Mouse (Mus musculus) thymus, postnatal 25 days (tissue): ENCODE results near the gene Sprr2j-ps.

Experiments used
- DNase-seq: peaks from one replicate; pipeline ENCODE4 v3.0.0; 2022

Sprr2j-ps gene

GRCm38 (mm10) chr3:92417782-92418181 lies at the start of gene Sprr2j-ps:
Gene Sprr2j-ps (plus strand): TSS chr3:92418082.
- DNase-seq: no peak

GRCm38 (mm10) chr3:92373613-92374012 lies 44.3 kb upstream of the Sprr2j-ps start:
- DNase-seq: no peak

GRCm38 (mm10) chr3:92385385-92385784 lies 32.5 kb upstream of the Sprr2j-ps start, which contains the start of gene Sprr2h:
Gene Sprr2h (plus strand): TSS chr3:92385685.
- no peak for DNase-seq

- no peak for DNase-seq
These were observed 23.6 kb upstream of the Sprr2j-ps start for GRCm38 (mm10) chr3:92394301-92394700.

GRCm38 (mm10) chr3:92407691-92408090 lies 10.2 kb upstream of the Sprr2j-ps start, which contains the start of gene Sprr2i:
Gene Sprr2i (plus strand): TSS chr3:92407991.
- no peak for DNase-seq

- no peak for DNase-seq
These were observed 11.4 kb downstream of the Sprr2j-ps start, which contains the start of gene Gm9774 for GRCm38 (mm10) chr3:92429323-92429722. Gene Gm9774 (minus strand): TSS chr3:92429423.

- no peak for DNase-seq
These were observed 14.4 kb downstream of the Sprr2j-ps start, which contains the start of gene Sprr2k for GRCm38 (mm10) chr3:92432282-92432681. Gene Sprr2k (plus strand): TSS chr3:92432582.

- no peak for DNase-seq
These were observed 20.8 kb downstream of the Sprr2j-ps start, which contains the start of gene Sprr1b for GRCm38 (mm10) chr3:92438689-92439088. Gene Sprr1b (minus strand): TSS chr3:92438789.

GRCm38 (mm10) chr3:92440177-92440576 lies 22.3 kb downstream of the Sprr2j-ps start:
- DNase-seq: no peak

- no peak for DNase-seq
These were observed 37.3 kb downstream of the Sprr2j-ps start for GRCm38 (mm10) chr3:92455151-92455550.

- DNase-seq: no peak
These were observed 40.7 kb downstream of the Sprr2j-ps start, which contains the start of gene Sprr3 for GRCm38 (mm10) chr3:92458620-92459019. Gene Sprr3 (minus strand): TSS chr3:92458720.

- DNase-seq: no peak
These were observed 48.7 kb downstream of the Sprr2j-ps start for GRCm38 (mm10) chr3:92466576-92466975.

- DNase-seq: no peak
These were observed 49.5 kb downstream of the Sprr2j-ps start for GRCm38 (mm10) chr3:92467424-92467823.
